Mouse (Mus musculus): ENCODE results near the gene Plxnb2.

DNA sequence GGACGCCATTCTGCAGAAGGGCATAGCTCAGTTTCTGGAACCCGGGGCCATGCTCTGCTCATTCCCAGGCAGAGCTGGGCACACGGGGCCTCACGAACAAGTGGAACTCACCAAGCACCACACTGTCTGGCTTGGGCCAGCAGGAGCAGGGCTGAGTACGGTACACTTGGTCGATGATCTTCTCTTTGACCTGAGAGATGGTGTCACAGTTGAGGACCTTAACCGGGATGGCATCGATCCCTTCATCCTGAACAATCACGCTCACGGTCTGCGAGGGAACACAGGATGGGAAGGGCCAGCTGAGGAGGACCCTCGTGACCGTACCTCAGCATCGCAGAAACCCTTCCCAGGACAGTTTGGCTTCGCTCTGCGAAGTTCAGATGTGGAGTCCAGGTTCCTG lies 22.1 kb downstream of the Plxnb2 start:
- TF ChIP-seq CTCF (IDR thresholded peaks at IDR 0.05; ENCODE audit: low read depth) (no peak), EP300 (IDR thresholded peaks at IDR 0.05; ENCODE audit: low read depth) (no peak)
